Mouse (Mus musculus): ENCODE data around the gene Cyp4a12a.
A peak's percentile ranks its signal among the peaks of the same experiment; 100 is the strongest.
"Not testable (repeated sequence)": the region's sequence is repeated elsewhere in the genome, so short reads cannot be mapped to it uniquely, and the experiment has no call there.

Gene Cyp4a12a

GRCm38 (mm10) chr4:115298746-115299145 is at the start of gene Cyp4a12a:
TSS of gene Cyp4a12a (plus strand) at chr4:115299046.
- DNase-seq: not testable (repeated sequence)

- not testable (repeated sequence) for DNase-seq
Observed at GRCm38 (mm10) chr4:115264687-115265569, 33.9 kb upstream of the Cyp4a12a start.

- DNase-seq: not testable (repeated sequence)
Observed at GRCm38 (mm10) chr4:115278215-115278982, 20.4 kb upstream of the Cyp4a12a start.

- no peak for DNase-seq
Observed at GRCm38 (mm10) chr4:115280342-115280741, 18.5 kb upstream of the Cyp4a12a start.

- not testable (repeated sequence) for DNase-seq
Observed at GRCm38 (mm10) chr4:115280779-115281178, 18.1 kb upstream of the Cyp4a12a start.

- not testable (repeated sequence) for DNase-seq
Observed at GRCm38 (mm10) chr4:115281231-115281767, 17.5 kb upstream of the Cyp4a12a start.

GRCm38 (mm10) chr4:115325722-115326121 is 26.9 kb downstream of the Cyp4a12a start:
- not testable (repeated sequence) for DNase-seq

GRCm38 (mm10) chr4:115365624-115366023 is 66.8 kb downstream of the Cyp4a12a start:
- not testable (repeated sequence) for DNase-seq

GRCm38 (mm10) chr4:115368067-115368466 is 69.2 kb downstream of the Cyp4a12a start:
- peak; percentile 26 for DNase-seq

Measured in kidney, postnatal 10 days (tissue).